Mouse (Mus musculus) midbrain, embryonic 13.5 days (tissue): ENCODE results near the gene Fbll1. TPM values are rescaled to one million over a fixed set of nuclear protein-coding genes. Genes with fewer than 3 reads are reported as not detected.
A peak's percentile ranks its signal among the peaks of the same experiment; 100 is the strongest.

Source experiments
- ATAC-seq: fragments of 200-750 bp; cut with Nextera tagmentation; 2 replicates; pipeline ENCODE4 v1.8.0; 2017; ENCODE audit warnings: mild to moderate bottlenecking, moderate TSS enrichment, moderate library complexity
- H3K27ac ChIP-seq: fragments of 300-500 bp; sonication (generic); 2 replicates; pipeline ENCODE4 v1.5.1; 2015; ENCODE audit warnings: inconsistent platforms, mild to moderate bottlenecking, moderate library complexity
- H3K27me3 ChIP-seq: fragments of 300-500 bp; sonication (generic); 2 replicates; pipeline ENCODE4 v1.6.1; 2015; ENCODE audit warnings: mild to moderate bottlenecking, inconsistent platforms
- H3K36me3 ChIP-seq: fragments of 300-500 bp; sonication (generic); 2 replicates; pipeline ENCODE4 v1.6.1; 2015; ENCODE audit warnings: mild to moderate bottlenecking, inconsistent platforms
- H3K4me1 ChIP-seq: fragments of 300-500 bp; sonication (generic); replicated peaks from 2 replicates; pipeline ENCODE4 v1.6.1; 2015; ENCODE audit warnings: inconsistent platforms
- H3K4me2 ChIP-seq: fragments of 300-500 bp; sonication (generic); replicated peaks from 2 replicates; pipeline ENCODE4 v1.6.1; 2015; ENCODE audit warnings: moderate library complexity, mild to moderate bottlenecking, inconsistent platforms
- H3K4me3 ChIP-seq: fragments of 300-500 bp; sonication (generic); replicated peaks from 2 replicates; pipeline ENCODE4 v1.5.1; 2015; ENCODE audit warnings: mild to moderate bottlenecking, inconsistent platforms
- H3K9ac ChIP-seq: fragments of 300-500 bp; sonication (generic); replicated peaks from 2 replicates; pipeline ENCODE4 v1.6.1; 2015; ENCODE audit warnings: mild to moderate bottlenecking, inconsistent platforms
- H3K9me3 ChIP-seq: fragments of 300-500 bp; sonication (generic); 2 replicates; pipeline ENCODE4 v1.6.1; 2016; ENCODE audit warnings: mild to moderate bottlenecking, inconsistent platforms
- WGBS: fragments of 180-500 bp; shearing (Covaris S2); methylation state at CpG from one replicate; pipeline ENCODE4 v1.1.7; 2015; 5-methylcytosine and 5-hydroxymethylcytosine counted together
- microRNA counts: library from miRNA; unstranded; fragments of <30 nt; microRNA quantifications from one replicate; lab custom pipeline; 2016
- microRNA-seq: library from miRNA; unstranded; fragments of <30 nt; microRNA quantifications from one replicate; pipeline ENCODE4, GENCODE M21; 2016
- polyA plus RNA-seq: library from polyadenylated mRNA; unstranded; fragments of >200 nt; fragmentation: Nextera tagmentation; extraction: Ambion mirVana; gene quantifications from 2 replicates; pipeline ENCODE4 v1.2.1, GENCODE M21; 2015

The Fbll1 gene
- polyA plus RNA-seq, 1 experiment from 2014 or later = 13.2 TPM

GRCm38 (mm10) chr11:35754906-35755418, 43.7 kb downstream of the Fbll1 start:
- Histone ChIP-seq H3K4me3 (no peak overlapping the region), H3K27me3 (no peaks in the 10 kb centered on the region), H3K9ac (no peak overlapping the region), H3K27ac (no peak overlapping the region), H3K4me2 (no peak overlapping the region), H3K36me3 (no peaks in the 10 kb centered on the region), H3K4me1 (no peaks in the 10 kb centered on the region), H3K9me3 (no peaks in the 10 kb centered on the region)
- ATAC-seq = no peak
- 76% methylated on average over 4 of the region's 4 CpGs for WGBS

GRCm38 (mm10) chr11:35750578-35750977, 48.1 kb downstream of the Fbll1 start:
- no peaks in the 10 kb centered on the region for H3K27me3 ChIP-seq
- H3K4me1 ChIP-seq = no peaks in the 10 kb centered on the region
- no peak overlapping the region for H3K9ac ChIP-seq
- 79% methylated on average over 8 of the region's 8 CpGs for WGBS
- H3K4me3 ChIP-seq = no peak overlapping the region
- ATAC-seq = no peak
- H3K36me3 ChIP-seq = no peaks in the 10 kb centered on the region
- H3K9me3 ChIP-seq = no peaks in the 10 kb centered on the region
- H3K4me2 ChIP-seq = no peak overlapping the region
- H3K27ac ChIP-seq = no peak overlapping the region

MicroRNAs within 50 kb of the gene (microRNA counts, 519-probe panel; counts per million panel counts)
- 5,886 counts per million, percentile 95 among the panel's probes with 10 or more counts for microRNA mmu-miR-103 (lab: Ali Mortazavi, UCI)

Small RNAs within 50 kb of the gene (microRNA-seq; reads per million reads assigned to microRNA genes)
- 4.7 reads per million, percentile 19 among the genes with 10 or more reads in this experiment for gene Mir103-1

Other genes with a start within 250 kb of the Fbll1 start
- gene Pank3, start 29.4 kb downstream of the Fbll1 start, polyA plus RNA-seq = 22.4 and 23.6 TPM in 2 replicates
- 74.0 and 80.0 TPM in 2 replicates for gene Rars, start 35.6 kb upstream of the Fbll1 start, polyA plus RNA-seq
- 6.2 and 7.0 TPM in 2 replicates for gene Wwc1, start 181.6 kb upstream of the Fbll1 start, polyA plus RNA-seq